Mouse (Mus musculus) forebrain, embryonic 14.5 days (tissue): ENCODE measurements around the gene Def6. TPM values are rescaled to one million over a fixed set of nuclear protein-coding genes. Genes with fewer than 3 reads are reported as not detected.
A peak's percentile ranks its signal among the peaks of the same experiment; 100 is the strongest.

Source experiments
- ATAC-seq: fragments of 200-750 bp; cut with Nextera tagmentation; 2 replicates; pipeline ENCODE4 v1.8.0; 2017; ENCODE audit warnings: mild to moderate bottlenecking, moderate library complexity
- DNase-seq: peaks from one replicate; pipeline ENCODE4 v3.0.0-alpha.2; 2015; ENCODE audit warnings: low spot score
- H3K27ac ChIP-seq: fragments of 300-500 bp; sonication (generic); 2 replicates; pipeline ENCODE4 v1.5.1; 2014; ENCODE audit warnings: low read depth, mild to moderate bottlenecking, control low read depth, low read length, moderate library complexity
- H3K27me3 ChIP-seq: fragments of 300-500 bp; sonication (generic); replicated peaks from 2 replicates; pipeline ENCODE4 v1.6.1; 2014; ENCODE audit warnings: low read length, control low read depth, mixed read lengths; ENCODE audit not compliant: control insufficient read depth, insufficient read depth
- H3K36me3 ChIP-seq: fragments of 300-500 bp; sonication (generic); 2 replicates; pipeline ENCODE4 v1.6.1; 2014; ENCODE audit warnings: low read length, control low read depth; ENCODE audit not compliant: control insufficient read depth, insufficient read depth
- H3K4me1 ChIP-seq: fragments of 300-500 bp; sonication (generic); 2 replicates; pipeline ENCODE4 v1.6.1; 2014; ENCODE audit warnings: antibody characterized with exemption, low read length, control low read depth; ENCODE audit not compliant: control insufficient read depth, insufficient read depth
- H3K4me2 ChIP-seq: fragments of 300-500 bp; sonication (generic); 2 replicates; pipeline ENCODE4 v1.6.1; 2014; ENCODE audit warnings: mild to moderate bottlenecking, control low read depth, low read length
- H3K4me3 ChIP-seq: fragments of 300-500 bp; sonication (generic); 2 replicates; pipeline ENCODE4 v1.5.1; 2014; ENCODE audit warnings: low read depth, low read length, control low read depth
- H3K9ac ChIP-seq: fragments of 300-500 bp; sonication (generic); 2 replicates; pipeline ENCODE4 v1.6.1; 2014; ENCODE audit warnings: mild to moderate bottlenecking, low read length, control low read depth, moderate library complexity
- H3K9me3 ChIP-seq: fragments of 300-500 bp; sonication (generic); replicated peaks from 2 replicates; pipeline ENCODE4 v1.6.1; 2016; ENCODE audit warnings: low read length, control low read depth, mixed read lengths; ENCODE audit not compliant: control insufficient read depth
- WGBS: fragments of 180-500 bp; shearing (Covaris S2); extraction: QIAGEN DNeasy Blood & Tissue Kit; methylation state at CpG from one replicate; pipeline ENCODE4 v1.1.7; 2014; 5-methylcytosine and 5-hydroxymethylcytosine counted together
- polyA plus RNA-seq: library from polyadenylated mRNA; unstranded; fragments of >200 nt; fragmentation: Nextera tagmentation; extraction: Ambion mirVana; gene quantifications from 2 replicates; pipeline ENCODE4 v1.2.1, GENCODE M21; 2014

Def6 gene
- polyA plus RNA-seq, 1 experiment from 2014 or later: 2.4 TPM

GRCm38 (mm10) chr17:28233091-28233731 lies 25.6 kb downstream of the Def6 start:
- 4% methylated on average over 17 of the region's 17 CpGs for WGBS
- Histone ChIP-seq H3K27me3 (no peaks in the 10 kb centered on the region), H3K36me3 (no peaks in the 10 kb centered on the region), H3K9me3 (no peaks in the 10 kb centered on the region), H3K4me1 (peaks cover 5% of the 10 kb centered on the region; the same call in 1 of the 2 replicates), H3K9ac (peak overlapping the region; percentile 80), H3K4me2 (peak overlapping the region; percentile 87), H3K27ac (peak overlapping the region; percentile 55; the same call in 1 of the 2 replicates), H3K4me3 (peak overlapping the region; percentile 68)
- ATAC-seq (no peak), DNase-seq (no peak)

- H3K9me3 ChIP-seq: no peaks in the 10 kb centered on the region
Observed at GRCm38 (mm10) chr17:28234641-28235040, 27.1 kb downstream of the Def6 start.

GRCm38 (mm10) chr17:28235982-28236635 lies 28.5 kb downstream of the Def6 start:
- Histone ChIP-seq H3K9me3 (no peaks in the 10 kb centered on the region), H3K27me3 (no peaks in the 10 kb centered on the region), H3K27ac (no peak overlapping the region), H3K4me3 (no peak overlapping the region), H3K36me3 (0 out of 2 replicates have a peak, but pooled peaks cover 5% of the 10 kb centered on the region), H3K4me2 (no peak overlapping the region), H3K9ac (no peak overlapping the region), H3K4me1 (peaks cover 5% of the 10 kb centered on the region; the same call in 1 of the 2 replicates)
- WGBS: 84% methylated on average over 7 of the region's 7 CpGs
- ATAC-seq (no peak), DNase-seq (no peak)

More at GRCm38 (mm10) chr17:28234641-28235040, 27.1 kb downstream of the Def6 start:
- Histone ChIP-seq H3K4me3 (no peak overlapping the region), H3K27me3 (no peaks in the 10 kb centered on the region), H3K4me2 (no peak overlapping the region), H3K27ac (no peak overlapping the region), H3K9ac (no peak overlapping the region), H3K4me1 (peaks cover 5% of the 10 kb centered on the region; the same call in 1 of the 2 replicates), H3K36me3 (no peaks in the 10 kb centered on the region)
- 91% methylated on average over 5 of the region's 5 CpGs for WGBS
- DNase-seq (no peak), ATAC-seq (no peak)

GRCm38 (mm10) chr17:28236636-28237015 lies 29.0 kb downstream of the Def6 start:
- Histone ChIP-seq H3K4me3 (no peak overlapping the region), H3K27ac (no peak overlapping the region), H3K27me3 (no peaks in the 10 kb centered on the region), H3K9me3 (no peaks in the 10 kb centered on the region), H3K36me3 (0 out of 2 replicates have a peak, but pooled peaks cover 8% of the 10 kb centered on the region), H3K4me2 (no peak overlapping the region), H3K4me1 (peaks cover 5% of the 10 kb centered on the region; the same call in 1 of the 2 replicates), H3K9ac (no peak overlapping the region)
- no peak for ATAC-seq
- no peak for DNase-seq
- WGBS: 91% methylated on average over 4 of the region's 4 CpGs

GRCm38 (mm10) chr17:28237362-28237761 lies 29.8 kb downstream of the Def6 start:
- Histone ChIP-seq H3K27me3 (no peaks in the 10 kb centered on the region), H3K4me1 (peaks cover 5% of the 10 kb centered on the region; the same call in 1 of the 2 replicates), H3K4me3 (no peak overlapping the region), H3K9ac (no peak overlapping the region), H3K4me2 (no peak overlapping the region), H3K9me3 (no peaks in the 10 kb centered on the region), H3K36me3 (0 out of 2 replicates have a peak, but pooled peaks cover 8% of the 10 kb centered on the region), H3K27ac (no peak overlapping the region)
- ATAC-seq (no peak), DNase-seq (no peak)
- whole genome bisulfite sequencing: 53% methylated on average over 5 of the region's 5 CpGs

- H3K9ac ChIP-seq: no peak overlapping the region
- H3K36me3 ChIP-seq: 0 out of 2 replicates have a peak, but pooled peaks cover 8% of the 10 kb centered on the region
- no peaks in the 10 kb centered on the region for H3K9me3 ChIP-seq
- DNase-seq: no peak
- no peak overlapping the region for H3K27ac ChIP-seq
- ATAC-seq: no peak
- H3K27me3 ChIP-seq: no peaks in the 10 kb centered on the region
- no peak overlapping the region for H3K4me2 ChIP-seq
- 79% methylated on average over 6 of the region's 6 CpGs for WGBS
- no peak overlapping the region for H3K4me3 ChIP-seq
- H3K4me1 ChIP-seq: peaks cover 5% of the 10 kb centered on the region; the same call in 1 of the 2 replicates
Observed at GRCm38 (mm10) chr17:28237874-28238273, 30.3 kb downstream of the Def6 start.

- H3K36me3 ChIP-seq: 0 out of 2 replicates have a peak, but pooled peaks cover 8% of the 10 kb centered on the region
- DNase-seq (no peak), ATAC-seq (no peak)
- H3K4me1 ChIP-seq: peaks cover 6% of the 10 kb centered on the region
- no peak overlapping the region for H3K27ac ChIP-seq
- no peaks in the 10 kb centered on the region for H3K9me3 ChIP-seq
- H3K4me2 ChIP-seq: no peak overlapping the region
- no peak overlapping the region for H3K4me3 ChIP-seq
- H3K9ac ChIP-seq: no peak overlapping the region
- no peaks in the 10 kb centered on the region for H3K27me3 ChIP-seq
- 93% methylated on average over 5 of the region's 5 CpGs for WGBS
Observed at GRCm38 (mm10) chr17:28240846-28241245, 33.3 kb downstream of the Def6 start.

- Histone ChIP-seq H3K36me3 (0 out of 2 replicates have a peak, but pooled peaks cover 8% of the 10 kb centered on the region), H3K9ac (no peak overlapping the region), H3K4me1 (peaks cover 6% of the 10 kb centered on the region), H3K27me3 (no peaks in the 10 kb centered on the region), H3K9me3 (no peaks in the 10 kb centered on the region), H3K4me3 (no peak overlapping the region), H3K27ac (no peak overlapping the region), H3K4me2 (no peak overlapping the region)
- DNase-seq (no peak), ATAC-seq (no peak)
- 93% methylated on average over 6 of the region's 6 CpGs for WGBS
Observed at GRCm38 (mm10) chr17:28242296-28242695, 34.7 kb downstream of the Def6 start.

GRCm38 (mm10) chr17:28244214-28244613 lies 36.6 kb downstream of the Def6 start:
- no peak for DNase-seq
- no peak overlapping the region for H3K9ac ChIP-seq
- no peaks in the 10 kb centered on the region for H3K9me3 ChIP-seq
- no peak overlapping the region for H3K4me3 ChIP-seq
- no peak for ATAC-seq
- WGBS: 76% methylated on average over 6 of the region's 6 CpGs
- H3K27me3 ChIP-seq: no peaks in the 10 kb centered on the region
- 0 out of 2 replicates have a peak, but pooled peaks cover 8% of the 10 kb centered on the region for H3K36me3 ChIP-seq
- peaks cover 11% of the 10 kb centered on the region for H3K4me1 ChIP-seq
- H3K27ac ChIP-seq: peak overlapping the region; percentile 63
- H3K4me2 ChIP-seq: no peak overlapping the region
